Mouse (Mus musculus): ENCODE data around the gene Muc3.

- TF ChIP-seq POLR2A (IDR thresholded peaks at IDR 0.05; ENCODE audit: extremely low read depth, insufficient read depth, low read length) (no peak), CTCF (IDR thresholded peaks at IDR 0.05; ENCODE audit: extremely low read depth, insufficient read depth, low read length) (no peak)
Measured at GRCm38 (mm10) chr5:137115866-137116847, 33.0 kb downstream of the Muc3 start, which contains the start of gene Trim56.
